Mouse (Mus musculus) adrenal gland, postnatal 4 days (tissue): ENCODE results near the gene Gm8439. TPM values are rescaled to one million over a fixed set of nuclear protein-coding genes. Genes with fewer than 3 reads are reported as not detected.
A peak's percentile ranks its signal among the peaks of the same experiment; 100 is the strongest.
"Not testable (repeated sequence)": the region's sequence is repeated elsewhere in the genome, so short reads cannot be mapped to it uniquely, and the experiment has no call there.

Experiments used
- DNase-seq, 2 experiments: peaks; one replicate each; pipeline ENCODE4 v3.0.0; 2021 to 2022; ENCODE audit warnings: low spot score in 2 of 2, mixed read lengths in 2 of 2
- long read RNA-seq, 2 experiments: library from polyadenylated mRNA; stranded (forward); transcript quantifications; one replicate each; pipeline ENCODE4 v2.0.0; 2021
- total RNA-seq, 2 experiments: library from RNA; stranded (reverse); gene quantifications; 2 replicates each; pipeline ENCODE4 v1.2.3; 2021

The Gm8439 gene
- not detected for total RNA-seq
- long read RNA-seq, experiment 1 = 0 reads
- long read RNA-seq, experiment 2 = 0 reads

DNA sequence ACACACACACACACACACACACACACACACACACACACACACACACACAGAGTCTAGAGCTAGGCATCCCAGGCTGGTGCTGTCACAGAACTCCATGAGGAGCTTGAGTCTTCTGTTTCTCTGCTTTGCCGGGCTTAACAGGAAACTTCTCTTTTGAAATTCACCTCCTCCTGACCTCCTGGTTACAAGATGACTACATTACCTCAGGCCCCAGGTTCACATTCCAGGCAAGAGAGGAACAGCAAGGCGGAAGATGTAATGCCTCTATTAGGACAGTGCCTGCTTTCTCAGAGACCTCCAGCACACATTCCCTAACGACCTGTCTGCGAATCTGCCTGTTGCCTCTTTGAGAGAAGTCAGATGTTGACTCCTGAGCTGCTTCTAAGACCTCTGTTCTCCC lies at the start of gene Gm8439:
Gene Gm8439, plus strand, starts transcription at position 301 of the 400 bp plus-strand sequence.
- no peak for DNase-seq

DNA sequence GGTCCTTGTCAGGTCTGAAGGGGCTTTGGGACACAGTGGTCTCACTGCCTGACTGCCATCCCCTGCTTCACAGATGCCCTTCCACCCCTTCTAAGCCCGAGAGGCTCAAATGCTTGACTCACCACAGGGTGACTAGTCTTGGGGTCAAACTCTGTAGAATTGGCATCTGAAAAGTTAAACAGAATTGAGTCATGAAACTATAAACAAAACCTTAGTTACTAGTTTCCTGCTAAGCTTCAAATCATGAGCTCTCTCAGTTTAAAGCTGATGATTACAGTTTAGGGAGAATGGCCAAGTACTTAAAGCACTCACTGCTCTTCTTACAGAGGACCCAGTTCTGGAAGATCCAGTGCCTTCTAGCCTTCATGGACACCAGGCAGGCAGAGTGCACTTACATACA lies 43.6 kb upstream of the Gm8439 start:
- no peak for DNase-seq

DNA sequence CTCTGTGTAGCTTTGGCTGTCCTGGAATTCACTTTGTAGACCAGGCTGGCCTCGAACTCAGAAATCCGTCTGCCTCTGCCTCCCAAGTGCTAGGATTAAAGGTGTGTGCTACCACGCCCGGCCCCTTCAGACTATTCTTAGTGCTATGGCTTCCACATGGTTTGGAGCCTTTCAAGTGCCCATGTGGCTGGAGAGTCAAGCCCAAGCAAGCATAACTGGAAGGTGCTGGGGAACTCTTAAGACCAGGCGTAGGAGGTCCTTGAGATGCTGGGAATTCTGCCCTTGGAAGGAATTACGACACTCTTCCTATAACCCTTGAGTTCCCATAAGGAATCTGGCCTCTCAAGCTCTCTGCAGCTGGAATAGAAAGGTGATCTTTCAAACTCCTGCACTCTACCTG lies 32.0 kb upstream of the Gm8439 start:
- DNase-seq = no peak

DNA sequence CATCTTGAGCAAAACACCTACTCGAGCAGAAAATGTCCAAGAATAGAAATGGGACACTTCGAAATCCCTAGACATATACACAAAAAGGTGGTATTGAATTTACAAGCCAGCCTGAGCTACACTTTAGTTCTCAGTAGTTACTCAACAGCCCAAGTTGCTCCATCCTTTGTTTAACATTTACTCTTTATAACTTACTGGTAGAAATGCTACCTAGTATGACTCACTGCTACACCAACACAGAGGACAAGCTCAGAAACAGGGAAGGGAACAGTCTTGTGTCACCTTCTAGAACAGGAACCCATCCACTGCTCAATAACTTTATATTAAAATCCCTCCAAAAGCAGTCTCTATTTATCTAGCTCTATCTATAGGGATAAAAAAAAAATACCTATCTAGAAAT lies 22.8 kb upstream of the Gm8439 start:
- no peak for DNase-seq

DNA sequence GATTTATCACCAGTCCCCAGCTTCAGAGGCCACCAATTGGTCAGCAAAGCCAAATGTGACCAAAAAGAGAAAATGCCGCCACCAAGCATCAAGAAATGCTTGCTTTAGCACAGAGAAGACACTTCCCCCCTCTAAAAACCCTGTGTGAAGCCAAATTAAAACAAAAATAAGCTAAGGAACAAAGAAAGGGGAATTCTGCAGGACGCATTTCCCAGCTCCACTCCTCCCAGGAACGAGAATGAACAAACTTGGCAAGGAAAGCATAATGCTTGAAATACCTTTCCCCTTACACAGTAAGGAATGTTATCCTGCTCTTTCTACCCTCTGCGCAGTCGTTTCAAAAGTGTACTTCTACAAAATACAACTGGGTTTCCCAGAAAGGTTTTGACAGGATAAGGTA lies 20.5 kb upstream of the Gm8439 start:
- no peak for DNase-seq

DNA sequence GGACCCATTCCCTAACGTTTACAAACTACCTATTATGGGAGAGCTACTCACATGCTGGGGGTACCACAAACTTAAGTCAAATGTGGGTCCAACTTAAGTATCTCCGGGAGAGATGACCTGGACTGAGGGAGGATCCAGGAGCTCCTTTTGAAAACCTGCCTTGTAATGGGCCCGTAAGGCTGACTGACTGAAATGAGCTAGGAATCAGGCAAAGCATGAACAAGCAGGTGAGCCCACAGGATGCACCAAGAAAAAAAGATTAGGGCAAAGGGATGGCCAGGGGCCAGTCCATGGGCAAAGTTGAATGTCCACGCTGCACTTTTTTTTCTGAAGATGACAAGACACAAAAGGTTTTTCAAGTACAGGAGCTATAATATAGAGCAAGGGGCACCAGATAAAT lies 19.5 kb upstream of the Gm8439 start:
- no peak for DNase-seq

DNA sequence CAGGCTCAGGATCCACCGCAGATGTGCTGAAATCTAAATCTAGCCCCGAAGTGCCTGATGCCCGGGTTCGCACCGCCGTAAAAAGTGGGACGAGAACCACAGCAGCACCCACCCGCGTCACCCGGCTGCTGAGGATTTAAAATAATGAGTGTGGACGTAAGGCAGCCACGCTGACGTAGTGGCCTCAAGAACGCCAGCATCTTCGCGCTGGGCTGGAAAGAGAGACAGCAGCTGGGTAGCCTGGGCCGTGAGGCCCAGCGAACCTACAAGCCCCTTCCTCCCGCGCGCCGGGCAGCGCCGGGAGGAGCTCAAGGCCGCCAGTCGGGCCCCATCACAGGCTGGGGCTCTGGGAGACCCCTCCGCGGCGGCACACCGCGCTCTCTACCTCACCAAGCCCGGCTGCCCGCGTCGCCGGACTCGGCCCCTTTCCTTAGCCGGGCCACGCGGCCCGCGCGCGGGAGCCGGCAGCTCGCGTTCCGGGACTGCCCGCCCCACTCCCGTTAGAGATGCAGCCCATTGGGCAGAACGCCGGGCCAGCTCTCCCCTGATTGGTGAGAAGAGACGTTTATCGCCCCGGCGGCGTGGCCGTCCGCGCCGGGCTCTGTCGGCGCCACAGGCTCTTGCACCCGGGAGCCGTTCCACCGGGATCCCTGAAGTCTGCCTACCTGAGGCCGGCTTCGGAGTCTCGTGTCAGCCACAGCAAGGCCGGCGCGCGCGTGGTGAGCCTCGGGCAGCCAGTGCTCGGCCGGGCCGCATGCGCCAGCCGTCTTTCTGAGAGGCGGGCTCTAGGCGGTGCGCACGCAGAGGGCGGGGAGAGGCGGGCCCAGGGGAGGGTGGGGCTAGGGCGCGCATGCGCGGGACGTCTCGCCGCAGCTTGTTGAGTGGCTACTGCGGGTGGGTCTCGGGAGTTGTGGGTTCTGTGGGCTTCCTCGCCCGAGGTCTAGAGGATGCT lies 18.8 kb upstream of the Gm8439 start, which contains the start of gene Ctps:
Gene Ctps, minus strand, starts transcription at position 791 of the 952 bp plus-strand sequence.
- peak; percentile 91 to 92 for DNase-seq

DNA sequence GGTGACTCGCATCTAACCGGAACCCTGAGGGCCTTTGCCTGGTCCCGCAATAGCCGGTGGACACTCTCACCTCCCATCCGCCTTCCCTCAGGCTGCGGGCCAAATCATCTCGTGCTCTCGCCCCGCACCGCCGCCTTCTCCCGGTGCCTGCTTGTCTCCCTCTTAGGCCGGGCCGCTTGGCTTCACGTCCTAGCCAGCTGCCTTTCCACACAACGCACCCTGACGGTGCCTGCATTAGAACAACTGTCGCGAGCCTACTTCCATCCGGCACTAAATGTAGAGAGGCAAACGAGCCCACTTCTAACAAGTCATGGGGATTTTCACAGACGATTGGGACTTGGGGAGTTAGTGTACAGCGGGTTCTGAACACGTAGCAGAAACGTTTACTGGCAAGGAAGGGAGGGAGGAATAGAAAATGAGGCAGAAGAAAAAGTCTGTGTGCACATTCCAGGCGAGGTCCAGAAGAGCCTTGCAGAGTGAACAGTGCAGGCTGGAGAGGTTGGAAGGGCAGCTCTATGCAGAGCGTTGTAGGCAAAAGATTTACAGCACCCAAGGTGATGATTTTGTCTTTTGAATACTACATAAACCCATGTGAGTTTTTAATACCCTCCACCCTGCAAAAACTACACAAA lies 18.0 kb upstream of the Gm8439 start:
- DNase-seq = no peak

DNA sequence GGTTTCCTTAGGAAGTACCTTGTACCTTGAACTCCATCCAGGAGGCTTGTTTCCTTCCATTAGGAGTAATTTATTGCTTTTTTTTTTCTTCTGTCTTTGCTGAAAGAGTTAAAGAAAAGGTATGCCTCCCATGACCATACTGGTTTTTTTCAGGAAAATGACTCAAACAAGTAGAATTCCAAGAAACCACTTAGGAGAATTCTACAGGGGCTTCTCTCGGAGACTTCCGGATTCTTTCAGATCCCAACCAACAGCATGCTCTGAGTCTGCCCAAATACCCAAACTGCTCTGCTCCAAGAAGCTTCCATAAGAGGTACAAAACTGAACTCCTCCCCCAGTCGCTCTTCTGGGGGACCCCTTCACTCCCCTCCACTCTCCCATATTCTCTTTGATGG lies 17.5 kb upstream of the Gm8439 start:
- no peak for DNase-seq

DNA sequence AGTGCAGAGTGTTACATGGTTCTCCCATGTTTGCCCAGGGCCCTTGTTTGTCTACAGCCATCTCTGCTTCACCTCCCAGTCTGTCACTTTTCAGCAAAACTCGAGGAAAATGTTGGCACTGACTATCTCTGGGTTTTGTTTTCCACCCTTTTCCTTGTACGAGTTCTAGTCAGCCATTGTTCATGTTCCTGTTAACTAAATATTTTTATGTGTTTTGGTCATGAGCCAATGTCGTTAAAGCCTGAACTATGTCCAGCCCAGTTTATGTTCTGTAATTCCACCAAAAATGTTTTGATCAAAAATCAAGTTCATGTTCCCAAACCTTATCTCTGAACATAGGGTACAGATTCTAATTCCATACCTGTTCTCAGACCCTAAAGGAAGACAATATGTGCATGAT lies 16.9 kb upstream of the Gm8439 start:
- no peak for DNase-seq

DNA sequence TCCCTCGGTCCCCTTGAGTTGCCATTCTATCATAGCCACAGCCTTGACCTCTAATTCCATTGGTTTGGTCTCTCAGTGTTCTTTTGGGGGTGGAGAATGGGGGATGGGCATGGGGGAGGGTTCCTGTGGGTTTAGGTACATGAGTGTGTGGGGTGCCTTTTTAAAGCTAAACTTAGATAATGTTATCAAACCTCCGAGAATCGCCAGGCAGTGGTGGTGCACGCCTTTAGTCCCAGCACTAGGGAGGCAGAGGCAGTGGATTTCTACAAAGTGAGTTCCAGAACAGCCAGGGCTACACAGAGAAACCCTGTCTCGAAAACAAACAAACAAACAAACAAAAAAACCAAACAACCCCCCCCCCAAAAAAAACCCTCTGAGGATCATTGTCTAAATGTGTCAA lies 7.7 kb upstream of the Gm8439 start:
- no peak for DNase-seq

DNA sequence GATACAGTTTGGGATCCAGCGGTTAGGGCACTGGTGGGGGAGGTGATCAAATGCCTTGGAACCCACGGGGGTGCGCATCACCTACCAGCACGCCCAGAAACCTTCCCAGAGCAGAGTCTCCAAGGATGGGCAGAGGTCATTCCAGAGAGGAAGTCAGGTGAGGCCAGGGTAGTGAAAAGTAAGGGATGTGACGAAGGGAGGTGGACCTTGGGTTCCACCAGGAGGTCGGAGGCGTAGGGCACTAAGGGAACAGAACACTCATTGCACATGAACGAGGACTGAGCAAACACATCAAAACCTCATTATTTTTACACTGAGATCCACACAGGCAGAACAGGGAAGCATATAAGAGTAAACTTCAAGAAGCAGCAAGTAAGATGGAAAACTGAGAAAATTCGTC lies 6.8 kb upstream of the Gm8439 start:
- no peak for DNase-seq

DNA sequence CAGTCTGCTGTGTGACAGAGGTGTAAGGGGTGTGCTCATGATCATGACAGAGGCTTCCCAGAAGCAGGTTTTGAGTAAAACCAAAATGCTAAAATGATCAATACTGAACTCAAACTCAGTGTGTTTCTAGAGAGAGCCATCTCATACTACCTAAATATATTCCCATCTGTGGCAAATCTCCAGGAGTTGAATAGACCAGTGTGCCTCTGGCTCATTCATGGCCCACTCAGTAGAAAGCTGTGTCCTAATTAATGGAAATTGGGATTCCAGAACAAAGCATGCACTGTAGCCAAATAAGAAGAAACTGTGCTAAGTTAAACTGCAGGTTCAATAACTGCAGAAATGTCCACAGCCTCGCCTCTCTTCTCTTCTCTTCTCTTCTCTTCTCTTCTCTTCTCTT lies 1.6 kb upstream of the Gm8439 start:
- no peak for DNase-seq

DNA sequence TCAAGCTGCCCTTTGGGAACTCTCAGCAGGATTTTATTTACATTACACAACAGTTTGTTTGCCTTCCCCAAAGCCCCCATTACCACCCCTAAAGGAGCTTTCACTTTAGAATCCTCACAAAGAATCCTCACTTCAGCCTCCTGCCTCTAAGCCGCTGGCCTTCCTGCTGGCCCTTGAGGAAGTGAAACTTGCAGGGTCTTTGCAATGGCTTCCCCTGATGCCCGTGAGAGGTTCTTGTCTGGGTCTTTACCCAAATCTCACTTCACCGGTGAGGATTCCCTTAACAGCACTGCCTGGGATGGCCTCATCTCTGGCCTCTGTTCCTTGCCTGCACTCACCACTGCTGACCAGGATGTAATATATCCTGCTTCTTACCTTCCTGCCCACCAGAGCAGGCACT lies 525 bp downstream of the Gm8439 start:
- no peak for DNase-seq

DNA sequence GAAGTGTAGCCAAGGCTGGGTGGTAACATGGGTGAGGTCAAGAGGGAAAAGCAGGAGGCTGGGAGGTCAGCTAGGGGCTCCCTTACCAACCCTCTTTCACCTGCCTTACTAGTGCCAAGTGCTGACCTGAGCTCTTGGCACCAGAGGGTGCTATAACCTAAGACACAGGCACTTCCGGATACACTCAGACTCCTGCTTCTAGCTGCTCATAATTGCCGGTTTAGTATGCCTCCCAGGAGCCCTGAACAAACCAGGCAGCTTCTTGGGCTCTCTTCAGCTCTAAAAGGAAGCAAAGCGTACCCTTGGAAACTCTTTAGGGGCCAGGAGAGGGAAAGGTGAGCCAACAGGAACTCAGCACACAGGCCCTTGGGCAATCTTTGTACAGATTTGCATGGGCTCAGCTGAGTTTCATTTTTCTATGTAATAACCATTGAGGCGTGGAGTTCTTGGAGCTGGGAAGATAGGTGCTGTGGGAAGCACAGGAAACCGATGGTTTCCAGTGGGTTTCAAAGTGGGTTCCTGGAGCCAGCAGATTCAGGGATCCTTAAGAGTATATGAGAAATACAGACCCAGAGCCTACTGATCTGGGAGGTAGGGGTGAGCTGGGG lies 1.4 kb downstream of the Gm8439 start:
- no peak for DNase-seq

DNA sequence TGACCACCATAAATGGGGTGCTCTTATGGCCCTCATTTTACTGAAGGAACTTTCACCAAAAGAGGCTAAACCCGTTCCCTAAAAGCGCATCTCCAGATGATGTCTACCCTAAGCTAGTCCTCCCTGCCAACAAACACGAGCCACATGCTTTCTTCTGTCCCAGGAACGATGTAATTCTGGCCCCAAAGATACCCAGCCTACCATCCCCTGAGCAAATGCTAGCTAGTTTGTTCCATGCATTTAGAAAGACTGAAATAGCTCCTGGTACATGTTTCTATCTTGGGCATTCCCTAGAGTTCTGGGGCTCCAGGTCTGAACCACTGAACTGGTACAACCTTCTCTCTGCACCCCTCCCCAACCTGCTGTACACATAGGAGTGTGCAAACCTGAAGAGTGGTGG lies 2.4 kb downstream of the Gm8439 start:
- no peak for DNase-seq

DNA sequence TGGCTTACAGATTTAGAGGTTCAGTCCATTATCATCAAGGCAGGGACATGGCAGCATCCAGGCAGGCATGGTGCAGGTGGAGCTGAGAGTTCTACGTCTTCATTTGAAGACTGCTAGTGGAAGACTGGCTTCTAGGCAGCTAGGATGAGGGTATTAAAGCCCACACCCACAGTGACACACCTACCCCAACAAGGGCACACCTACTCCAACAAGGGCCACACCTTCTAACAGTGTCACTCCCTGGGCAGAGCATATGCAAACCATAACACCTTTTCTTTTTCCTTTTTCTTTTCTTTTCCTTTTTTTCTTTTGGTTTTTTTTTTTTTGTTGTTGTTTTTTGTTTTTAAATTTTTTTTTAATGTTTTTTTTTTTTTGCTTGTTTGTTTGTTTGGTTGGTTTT lies 7.7 kb downstream of the Gm8439 start:
- DNase-seq = not testable (repeated sequence)

DNA sequence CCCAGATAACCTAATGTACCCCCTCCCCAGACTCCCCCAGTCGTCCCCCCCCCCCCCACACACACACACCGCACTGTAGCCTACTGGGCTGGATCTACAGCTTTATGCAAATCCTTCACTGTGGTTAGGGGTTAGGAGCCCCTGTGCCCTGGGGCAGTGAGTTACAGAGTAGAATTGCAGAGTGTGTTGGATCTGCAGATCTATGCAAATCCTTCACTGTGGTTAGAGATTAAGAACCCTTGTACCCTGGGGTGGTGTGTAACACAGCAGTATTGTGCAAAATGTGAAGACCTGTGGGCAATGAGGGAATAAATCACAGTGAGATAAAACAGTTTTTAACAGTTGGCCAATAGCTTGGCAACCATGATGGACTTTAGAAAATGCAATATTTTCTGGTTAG lies 10.4 kb downstream of the Gm8439 start:
- no peak for DNase-seq

DNA sequence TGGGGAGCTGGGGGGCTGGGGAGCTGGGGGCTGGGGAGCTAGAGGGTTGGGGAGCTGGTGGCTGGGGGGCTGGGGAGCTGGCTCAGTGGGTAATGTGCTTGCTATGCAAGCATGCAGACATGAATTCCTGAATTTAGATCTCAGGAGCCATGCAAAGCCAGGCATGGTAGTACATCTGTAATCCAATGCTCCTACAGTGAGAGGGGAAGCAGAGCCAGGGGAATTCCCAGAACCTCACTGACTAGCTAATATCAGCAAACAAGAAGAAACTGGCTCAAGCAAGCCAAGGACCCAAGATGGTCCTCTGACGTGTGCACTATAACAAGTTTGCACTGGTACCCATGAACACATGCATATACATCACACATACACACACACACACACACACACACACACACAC lies 13.2 kb downstream of the Gm8439 start:
- no peak for DNase-seq

DNA sequence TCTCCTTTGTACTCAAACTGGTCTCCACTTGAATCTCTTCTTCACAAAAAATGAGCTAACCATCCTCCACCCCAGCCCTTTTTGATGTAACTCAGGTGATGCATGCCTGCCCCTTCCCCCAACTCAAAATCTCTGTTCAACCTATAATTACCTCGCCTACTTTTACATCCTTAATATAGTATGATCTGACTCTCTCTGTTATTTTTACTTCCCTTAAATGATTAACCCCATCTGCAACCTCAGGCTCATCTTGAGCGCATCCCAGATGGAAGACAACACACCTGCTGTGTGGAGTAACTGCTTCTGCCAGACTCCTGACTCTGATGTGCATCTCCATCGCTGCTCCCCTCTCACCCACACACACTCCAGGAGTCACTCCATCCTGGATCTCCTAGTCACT lies 14.1 kb downstream of the Gm8439 start:
- no peak for DNase-seq

DNA sequence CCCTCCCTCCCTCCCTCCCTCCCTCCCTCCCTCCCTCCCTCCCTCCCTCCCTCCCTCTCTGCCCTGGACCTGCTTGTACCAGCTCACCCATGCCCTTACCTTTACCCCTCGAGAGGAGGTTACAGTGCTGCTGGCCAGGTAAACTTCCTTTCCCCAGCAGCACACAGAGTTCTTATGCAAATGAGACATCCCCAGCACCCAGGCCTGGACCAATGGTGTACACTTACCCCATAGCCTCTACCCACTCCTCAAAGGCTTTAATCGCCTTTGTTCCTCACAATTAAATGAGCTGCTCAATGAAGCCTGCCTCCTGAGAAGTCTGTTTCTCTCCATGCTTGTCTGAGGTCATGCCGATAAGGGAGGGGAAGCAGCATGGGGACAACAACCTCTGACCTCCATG lies 18.4 kb downstream of the Gm8439 start:
- no peak for DNase-seq

DNA sequence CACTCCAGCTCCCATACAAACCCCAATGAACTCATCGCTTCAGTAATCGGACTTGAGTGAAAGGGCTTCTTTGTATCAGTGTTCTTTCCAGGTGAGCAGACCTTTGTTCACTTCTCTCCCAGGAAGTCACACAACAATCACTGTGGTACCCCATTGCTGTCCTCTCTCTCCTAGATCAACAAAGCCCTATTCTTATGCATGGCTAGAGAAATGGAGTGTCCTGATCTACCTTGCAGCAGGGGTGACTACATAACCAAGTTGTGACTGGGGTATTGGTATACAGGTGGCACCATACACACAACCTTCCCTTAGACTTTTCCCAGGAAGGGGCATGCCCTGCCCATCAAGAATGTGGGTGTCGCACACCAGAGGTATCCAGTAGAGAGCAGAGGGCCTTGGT lies 22.5 kb downstream of the Gm8439 start:
- DNase-seq = no peak
